Mouse (Mus musculus) megakaryocyte, embryonic 14.5 days (primary cell): ENCODE data around the gene Dnajb9.

Source experiments
- FLI1 ChIP-seq: IDR thresholded peaks from 2 replicates; pipeline ENCODE4 v1.6.1; 2012; ENCODE audit warnings: low read length, inconsistent platforms, mixed read lengths
- GATA1 ChIP-seq: IDR thresholded peaks from 3 replicates; pipeline ENCODE4 v1.6.1; 2012; ENCODE audit warnings: mixed read lengths, low read length, inconsistent platforms, borderline replicate concordance

GRCm38 (mm10) chr12:44241090-44241489 lies 31.0 kb upstream of the Dnajb9 start:
- no peak for TF ChIP-seq GATA1
- no peak for TF ChIP-seq FLI1
